Mouse (Mus musculus) midbrain, postnatal 0 days (tissue): ENCODE data around the gene Mpg. TPM values are rescaled to one million over a fixed set of nuclear protein-coding genes. Genes with fewer than 3 reads are reported as not detected.

ENCODE experiments used
- ATAC-seq: fragments of 200-750 bp; cut with Nextera tagmentation; 2 replicates; pipeline ENCODE4 v1.8.0; 2017; ENCODE audit warnings: moderate number of reproducible peaks, mild to moderate bottlenecking, moderate TSS enrichment, moderate library complexity; ENCODE audit not compliant: low FRiP score
- DNase-seq: peaks from one replicate; pipeline ENCODE4 v3.0.0-alpha.2; 2015; ENCODE audit warnings: low spot score
- H3K27ac ChIP-seq: fragments of 300-500 bp; sonication (generic); 2 replicates; pipeline ENCODE4 v1.5.1; 2014; ENCODE audit warnings: low read depth, mild to moderate bottlenecking, low read length, mixed read lengths
- H3K27me3 ChIP-seq: fragments of 300-500 bp; sonication (generic); 2 replicates; pipeline ENCODE4 v1.6.1; 2014; ENCODE audit warnings: low read length, control low read depth, mixed read lengths; ENCODE audit not compliant: insufficient read depth
- H3K36me3 ChIP-seq: fragments of 300-500 bp; sonication (generic); 2 replicates; pipeline ENCODE4 v1.6.1; 2014; ENCODE audit warnings: low read length, control low read depth, mixed read lengths; ENCODE audit not compliant: insufficient read depth
- H3K4me1 ChIP-seq: fragments of 300-500 bp; sonication (generic); 2 replicates; pipeline ENCODE4 v1.6.1; 2014; ENCODE audit warnings: mild to moderate bottlenecking, control low read depth, antibody characterized with exemption, low read length, mixed read lengths; ENCODE audit not compliant: insufficient read depth
- H3K4me2 ChIP-seq: fragments of 300-500 bp; sonication (generic); 2 replicates; pipeline ENCODE4 v1.6.1; 2014; ENCODE audit warnings: low read depth, mild to moderate bottlenecking, low read length, mixed read lengths; ENCODE audit not compliant: poor library complexity, severe bottlenecking
- H3K4me3 ChIP-seq: fragments of 300-500 bp; sonication (generic); 2 replicates; pipeline ENCODE4 v1.5.1; 2014; ENCODE audit warnings: low read depth, mild to moderate bottlenecking, low read length, moderate library complexity
- H3K9ac ChIP-seq: fragments of 300-500 bp; sonication (generic); replicated peaks from 2 replicates; pipeline ENCODE4 v1.6.1; 2014; ENCODE audit warnings: mild to moderate bottlenecking, low read length, moderate library complexity, mixed read lengths; ENCODE audit not compliant: poor library complexity, severe bottlenecking
- H3K9me3 ChIP-seq: fragments of 300-500 bp; sonication (generic); 2 replicates; pipeline ENCODE4 v1.6.1; 2016; ENCODE audit warnings: low read length, control low read depth
- CTCF ChIP-seq: IDR thresholded peaks from 2 replicates; pipeline ENCODE4 v1.5.1; 2016; ENCODE audit warnings: antibody characterized with exemption, mild to moderate bottlenecking
- WGBS: fragments of 180-500 bp; shearing (Covaris S2); extraction: QIAGEN DNeasy Blood & Tissue Kit; methylation state at CpG from one replicate; pipeline ENCODE4 v1.1.7; 2014; 5-methylcytosine and 5-hydroxymethylcytosine counted together
- polyA plus RNA-seq: library from polyadenylated mRNA; unstranded; fragments of >200 nt; fragmentation: Nextera tagmentation; extraction: Ambion mirVana; gene quantifications from 2 replicates; pipeline ENCODE4 v1.2.1, GENCODE M21; 2015
- total RNA-seq: library from RNA; depleted of rRNA; stranded (reverse); fragments of >200 nt; gene quantifications from 2 replicates; pipeline ENCODE4 v1.2.3, GENCODE M21; 2014; rRNA removed

Mpg gene
- total RNA-seq: 31.7 and 35.0 TPM in 2 replicates
- polyA plus RNA-seq: 31.2 and 37.7 TPM in 2 replicates

DNA sequence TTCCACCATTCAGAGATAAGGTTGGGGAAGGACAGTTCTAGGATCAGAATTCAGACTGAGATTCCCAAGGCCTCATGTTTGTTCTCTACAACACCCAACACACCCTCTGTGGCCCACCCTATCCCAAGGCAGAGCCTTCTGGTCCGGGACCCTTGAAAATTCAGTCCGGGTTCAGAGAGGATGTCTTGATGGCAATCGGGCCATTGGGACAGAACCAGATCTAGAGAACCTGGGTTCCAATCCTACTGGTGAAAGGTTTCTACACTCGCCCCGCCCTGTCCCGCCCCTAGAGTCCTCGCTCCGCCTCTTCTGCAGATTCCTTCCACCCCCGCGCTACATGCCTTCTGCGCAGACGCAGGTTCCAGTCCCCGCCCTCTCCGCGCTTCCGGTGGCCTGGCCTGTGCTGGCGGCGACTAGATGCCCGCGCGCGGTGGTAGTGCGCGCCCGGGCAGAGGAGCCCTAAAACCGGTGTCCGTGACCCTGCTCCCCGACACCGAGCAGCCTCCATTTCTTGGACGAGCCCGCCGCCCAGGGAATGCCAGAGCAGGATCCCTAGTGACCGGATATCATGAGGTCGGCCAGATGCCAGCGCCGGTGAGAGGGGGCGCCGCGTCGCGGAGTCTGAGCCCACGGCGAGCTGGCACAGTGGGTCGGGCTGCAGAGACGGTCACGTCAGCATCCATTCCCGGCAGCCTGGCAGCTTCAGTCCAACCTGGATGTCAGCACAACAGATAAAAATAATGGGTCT, at the start of gene Mpg:
TSS of gene Mpg (plus strand) at position 382 of the 748 bp plus-strand sequence.
- peak within 1 kb of the TSS; percentile 75 for H3K4me2 ChIP-seq
- peaks cover 13% of the 10 kb centered on the region for H3K27me3 ChIP-seq
- H3K4me3 ChIP-seq: peak within 1 kb of the TSS; percentile 62
- H3K36me3 ChIP-seq: peaks cover 9% of the 10 kb centered on the region; the same call in 1 of the 2 replicates
- peak within 1 kb of the TSS; percentile 78 for H3K9ac ChIP-seq
- TF ChIP-seq CTCF: no peak
- DNase-seq (peak; percentile 88), ATAC-seq (peak; percentile 80)
- WGBS: 3% methylated on average over 47 of the region's 47 CpGs
- no peaks in the 10 kb centered on the region for H3K9me3 ChIP-seq
- H3K4me1 ChIP-seq: peaks cover 14% of the 10 kb centered on the region
- H3K27ac ChIP-seq: peak within 1 kb of the TSS; percentile 86

GRCm38 (mm10) chr11:32178506-32178905, 47.8 kb upstream of the Mpg start:
- H3K27ac ChIP-seq: no peak overlapping the region
- H3K9ac ChIP-seq: no peak overlapping the region
- no peak overlapping the region for H3K4me3 ChIP-seq
- no peak for TF ChIP-seq CTCF
- H3K27me3 ChIP-seq: no peaks in the 10 kb centered on the region
- no peaks in the 10 kb centered on the region for H3K36me3 ChIP-seq
- ATAC-seq (no peak), DNase-seq (no peak)
- no peaks in the 10 kb centered on the region for H3K4me1 ChIP-seq
- H3K9me3 ChIP-seq: no peaks in the 10 kb centered on the region
- 88% methylated on average over 1 of the region's 1 CpGs for WGBS
- no peak overlapping the region for H3K4me2 ChIP-seq

DNA sequence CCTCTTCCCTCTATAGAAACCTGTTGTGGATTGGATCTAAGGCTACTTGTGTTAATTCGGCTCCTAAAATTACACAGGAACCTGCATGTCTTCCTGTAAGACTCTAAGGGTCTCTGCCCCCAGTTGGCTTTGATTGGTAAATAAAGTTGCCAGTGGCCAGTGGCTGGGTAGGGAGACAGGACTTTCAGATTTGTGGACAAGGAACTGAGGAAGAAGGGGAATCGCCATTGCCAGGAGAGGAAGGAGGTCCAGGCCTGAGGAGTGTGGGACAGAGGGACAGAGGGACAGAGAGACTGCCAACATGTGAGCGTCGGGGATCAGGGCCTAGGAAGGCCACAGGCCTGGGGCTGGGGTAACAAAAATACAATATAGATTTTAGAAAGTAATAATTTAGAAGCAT, 45.1 kb upstream of the Mpg start:
- Histone ChIP-seq H3K9me3 (no peaks in the 10 kb centered on the region), H3K4me2 (no peak overlapping the region), H3K36me3 (no peaks in the 10 kb centered on the region), H3K27ac (no peak overlapping the region), H3K27me3 (no peaks in the 10 kb centered on the region), H3K4me3 (no peak overlapping the region), H3K4me1 (no peaks in the 10 kb centered on the region), H3K9ac (no peak overlapping the region)
- DNase-seq (no peak), ATAC-seq (no peak)
- TF ChIP-seq CTCF: no peak
- 81% methylated on average over 4 of the region's 4 CpGs for WGBS

DNA sequence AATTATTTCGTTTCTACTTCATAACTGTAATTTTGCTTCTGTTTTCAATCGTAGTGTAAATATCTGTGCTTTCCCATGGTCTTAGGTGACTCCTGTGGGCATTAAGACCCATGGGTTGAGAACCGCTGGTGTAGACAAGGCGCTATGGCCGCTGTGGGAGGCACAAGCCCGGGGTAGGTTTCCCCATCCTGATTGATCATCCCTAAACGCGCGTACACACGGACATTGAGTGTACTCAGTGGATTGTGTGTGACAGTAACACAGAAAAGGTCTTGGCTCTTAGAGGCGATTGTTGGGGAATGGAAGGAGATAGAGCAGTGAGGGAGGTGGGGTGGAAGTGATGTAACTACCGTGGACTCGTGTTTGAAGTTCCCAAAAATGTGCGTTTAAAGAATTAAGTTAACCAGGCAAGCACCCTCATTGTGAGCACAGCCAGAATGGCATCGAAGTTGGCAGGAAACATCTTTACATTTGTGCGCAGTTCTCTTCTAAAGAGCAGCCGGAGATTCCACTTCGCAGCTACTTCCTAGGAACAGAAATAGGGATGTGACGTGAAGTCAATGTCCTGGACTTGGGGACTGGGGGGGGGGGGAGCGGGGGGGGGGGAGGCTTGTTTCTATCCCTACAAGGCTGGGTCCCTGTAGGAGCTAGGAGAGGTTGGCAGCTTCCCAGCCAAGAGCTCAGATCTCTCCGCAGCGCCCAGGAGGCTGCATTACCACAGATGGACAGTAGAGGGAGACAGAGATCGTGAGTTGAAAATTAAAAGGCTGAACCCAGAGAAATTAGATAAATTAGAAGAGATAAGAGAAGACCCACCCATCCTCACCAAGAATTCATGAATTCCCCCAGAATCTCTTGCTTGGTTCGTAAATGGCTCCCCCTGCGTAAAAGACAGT, 44.1 kb upstream of the Mpg start:
- WGBS: 47% methylated on average over 25 of the region's 25 CpGs
- no peak overlapping the region for H3K27ac ChIP-seq
- TF ChIP-seq CTCF: peak; percentile 89
- H3K4me1 ChIP-seq: no peaks in the 10 kb centered on the region
- DNase-seq (peak; percentile 91), ATAC-seq (no peak)
- peak overlapping the region; percentile 15; the same call in 1 of the 2 replicates for H3K4me3 ChIP-seq
- no peaks in the 10 kb centered on the region for H3K9me3 ChIP-seq
- no peaks in the 10 kb centered on the region for H3K27me3 ChIP-seq
- H3K4me2 ChIP-seq: peak overlapping the region; percentile 33
- no peak overlapping the region for H3K9ac ChIP-seq
- H3K36me3 ChIP-seq: no peaks in the 10 kb centered on the region

- TF ChIP-seq CTCF: no peak
Measured at GRCm38 (mm10) chr11:32184469-32184868, 41.8 kb upstream of the Mpg start.

More at GRCm38 (mm10) chr11:32184469-32184868, 41.8 kb upstream of the Mpg start:
- Histone ChIP-seq H3K4me2 (no peak overlapping the region), H3K9me3 (no peaks in the 10 kb centered on the region), H3K4me3 (no peak overlapping the region), H3K27me3 (no peaks in the 10 kb centered on the region), H3K9ac (no peak overlapping the region), H3K27ac (no peak overlapping the region), H3K36me3 (no peaks in the 10 kb centered on the region), H3K4me1 (no peaks in the 10 kb centered on the region)
- DNase-seq (no peak), ATAC-seq (no peak)
- WGBS: 87% methylated on average over 8 of the region's 8 CpGs
